Mouse (Mus musculus): Measurements from ENCODE around the gene Amer3. TPM values are rescaled to one million over a fixed set of nuclear protein-coding genes. Genes with fewer than 3 reads are reported as not detected.

Gene Amer3
- polyA plus RNA-seq, 1 experiment from 2014 or later: 0.07 TPM

GRCm38 (mm10) chr1:34564383-34565045 lies 14.9 kb upstream of the Amer3 start:
- Histone ChIP-seq H3K27ac (ENCODE audit: low read length) (no peak overlapping the region), H3K36me3 (ENCODE audit: insufficient read depth, low read length) (no peaks in the 10 kb centered on the region), H3K4me3 (ENCODE audit: low read length) (no peak overlapping the region), H3K27me3 (ENCODE audit: insufficient read depth, low read length) (no peaks in the 10 kb centered on the region), H3K4me2 (replicated peaks; ENCODE audit: low read depth, low read length) (no peak overlapping the region), H3K9ac (replicated peaks; ENCODE audit: low read length) (no peak overlapping the region), H3K9me3 (ENCODE audit: low read length) (0 out of 2 replicates have a peak, but pooled peaks cover 3% of the 10 kb centered on the region), H3K4me1 (ENCODE audit: insufficient read depth, low read length) (no peaks in the 10 kb centered on the region)
- no peak for ATAC-seq (ENCODE audit: low FRiP score, low TSS enrichment)
- WGBS: 72% methylated on average over 8 of the region's 8 CpGs

- no peaks in the 10 kb centered on the region for H3K36me3 ChIP-seq (ENCODE audit: insufficient read depth, low read length)
- WGBS: 92% methylated on average over 2 of the region's 2 CpGs
- H3K27me3 ChIP-seq (ENCODE audit: insufficient read depth, low read length): no peaks in the 10 kb centered on the region
- no peak overlapping the region for H3K27ac ChIP-seq (ENCODE audit: low read length)
- no peaks in the 10 kb centered on the region for H3K4me1 ChIP-seq (ENCODE audit: insufficient read depth, low read length)
- 0 out of 2 replicates have a peak, but pooled peaks cover 3% of the 10 kb centered on the region for H3K9me3 ChIP-seq (ENCODE audit: low read length)
- no peak overlapping the region for H3K9ac ChIP-seq (replicated peaks; ENCODE audit: low read length)
- H3K4me2 ChIP-seq (replicated peaks; ENCODE audit: low read depth, low read length): no peak overlapping the region
- no peak overlapping the region for H3K4me3 ChIP-seq (ENCODE audit: low read length)
- no peak for ATAC-seq (ENCODE audit: low FRiP score, low TSS enrichment)
These were observed 11.3 kb upstream of the Amer3 start for GRCm38 (mm10) chr1:34568120-34568519.

- no peak overlapping the region for H3K4me3 ChIP-seq (ENCODE audit: low read length)
- H3K4me2 ChIP-seq (replicated peaks; ENCODE audit: low read depth, low read length): no peak overlapping the region
- no peak overlapping the region for H3K27ac ChIP-seq (ENCODE audit: low read length)
- no peak for ATAC-seq (ENCODE audit: low FRiP score, low TSS enrichment)
- no peaks in the 10 kb centered on the region for H3K4me1 ChIP-seq (ENCODE audit: insufficient read depth, low read length)
- no peak overlapping the region for H3K9ac ChIP-seq (replicated peaks; ENCODE audit: low read length)
- no peaks in the 10 kb centered on the region for H3K36me3 ChIP-seq (ENCODE audit: insufficient read depth, low read length)
- H3K27me3 ChIP-seq (ENCODE audit: insufficient read depth, low read length): no peaks in the 10 kb centered on the region
- H3K9me3 ChIP-seq (ENCODE audit: low read length): no peaks in the 10 kb centered on the region
- WGBS: 93% methylated on average over 2 of the region's 2 CpGs
These were observed 9.6 kb upstream of the Amer3 start for GRCm38 (mm10) chr1:34569876-34570275.

- Histone ChIP-seq H3K27me3 (ENCODE audit: insufficient read depth, low read length) (no peaks in the 10 kb centered on the region), H3K4me2 (replicated peaks; ENCODE audit: low read depth, low read length) (no peak overlapping the region), H3K9ac (replicated peaks; ENCODE audit: low read length) (no peak overlapping the region), H3K4me1 (ENCODE audit: insufficient read depth, low read length) (no peaks in the 10 kb centered on the region), H3K9me3 (ENCODE audit: low read length) (no peaks in the 10 kb centered on the region), H3K36me3 (ENCODE audit: insufficient read depth, low read length) (no peaks in the 10 kb centered on the region), H3K4me3 (ENCODE audit: low read length) (no peak overlapping the region), H3K27ac (ENCODE audit: low read length) (no peak overlapping the region)
- 50% methylated on average over 6 of the region's 6 CpGs for WGBS
- ATAC-seq (ENCODE audit: low FRiP score, low TSS enrichment): no peak
These were observed 8.0 kb upstream of the Amer3 start for GRCm38 (mm10) chr1:34571431-34571830.

- Histone ChIP-seq H3K36me3 (ENCODE audit: insufficient read depth, low read length) (no peaks in the 10 kb centered on the region), H3K27ac (ENCODE audit: low read length) (no peak overlapping the region), H3K4me3 (ENCODE audit: low read length) (no peak overlapping the region), H3K4me1 (ENCODE audit: insufficient read depth, low read length) (no peaks in the 10 kb centered on the region), H3K9me3 (ENCODE audit: low read length) (no peaks in the 10 kb centered on the region), H3K27me3 (ENCODE audit: insufficient read depth, low read length) (peaks cover 8% of the 10 kb centered on the region), H3K4me2 (replicated peaks; ENCODE audit: low read depth, low read length) (no peak overlapping the region), H3K9ac (replicated peaks; ENCODE audit: low read length) (no peak overlapping the region)
- WGBS: 85% methylated on average over 6 of the region's 6 CpGs
- no peak for ATAC-seq (ENCODE audit: low FRiP score, low TSS enrichment)
These were observed 6.2 kb upstream of the Amer3 start for GRCm38 (mm10) chr1:34573221-34573620.

- Histone ChIP-seq H3K9me3 (ENCODE audit: low read length) (no peaks in the 10 kb centered on the region), H3K27ac (ENCODE audit: low read length) (no peak overlapping the region), H3K36me3 (ENCODE audit: insufficient read depth, low read length) (no peaks in the 10 kb centered on the region), H3K4me3 (ENCODE audit: low read length) (peak overlapping the region; percentile 46), H3K9ac (replicated peaks; ENCODE audit: low read length) (no peak overlapping the region), H3K4me1 (ENCODE audit: insufficient read depth, low read length) (peaks cover 6% of the 10 kb centered on the region; the same call in 1 of the 2 replicates), H3K4me2 (replicated peaks; ENCODE audit: low read depth, low read length) (peak overlapping the region; percentile 78), H3K27me3 (ENCODE audit: insufficient read depth, low read length) (peaks cover 30% of the 10 kb centered on the region)
- ATAC-seq (ENCODE audit: low FRiP score, low TSS enrichment): peak; percentile 64
- WGBS: 0% methylated on average over 18 of the region's 18 CpGs
These were observed 412 bp downstream of the Amer3 start for GRCm38 (mm10) chr1:34579782-34580356.

GRCm38 (mm10) chr1:34582218-34582617 lies 2.8 kb downstream of the Amer3 start:
- Histone ChIP-seq H3K9me3 (ENCODE audit: low read length) (no peaks in the 10 kb centered on the region), H3K4me3 (ENCODE audit: low read length) (no peak overlapping the region), H3K4me2 (replicated peaks; ENCODE audit: low read depth, low read length) (no peak overlapping the region), H3K27me3 (ENCODE audit: insufficient read depth, low read length) (peaks cover 27% of the 10 kb centered on the region), H3K9ac (replicated peaks; ENCODE audit: low read length) (no peak overlapping the region), H3K36me3 (ENCODE audit: insufficient read depth, low read length) (no peaks in the 10 kb centered on the region), H3K4me1 (ENCODE audit: insufficient read depth, low read length) (peaks cover 6% of the 10 kb centered on the region; the same call in 1 of the 2 replicates), H3K27ac (ENCODE audit: low read length) (no peak overlapping the region)
- WGBS: 32% methylated on average over 6 of the region's 6 CpGs
- no peak for ATAC-seq (ENCODE audit: low FRiP score, low TSS enrichment)

- WGBS: 40% methylated on average over 4 of the region's 4 CpGs
- H3K27me3 ChIP-seq (ENCODE audit: insufficient read depth, low read length): peaks cover 16% of the 10 kb centered on the region
- no peak overlapping the region for H3K9ac ChIP-seq (replicated peaks; ENCODE audit: low read length)
These were observed 4.4 kb downstream of the Amer3 start for GRCm38 (mm10) chr1:34583821-34584263.

GRCm38 (mm10) chr1:34584736-34585135 lies 5.3 kb downstream of the Amer3 start:
- WGBS: 80% methylated on average over 4 of the region's 4 CpGs
- Histone ChIP-seq H3K9me3 (ENCODE audit: low read length) (no peaks in the 10 kb centered on the region), H3K27me3 (ENCODE audit: insufficient read depth, low read length) (peaks cover 8% of the 10 kb centered on the region), H3K4me3 (ENCODE audit: low read length) (no peak overlapping the region), H3K36me3 (ENCODE audit: insufficient read depth, low read length) (no peaks in the 10 kb centered on the region), H3K9ac (replicated peaks; ENCODE audit: low read length) (no peak overlapping the region), H3K4me1 (ENCODE audit: insufficient read depth, low read length) (no peaks in the 10 kb centered on the region), H3K4me2 (replicated peaks; ENCODE audit: low read depth, low read length) (no peak overlapping the region), H3K27ac (ENCODE audit: low read length) (no peak overlapping the region)
- ATAC-seq (ENCODE audit: low FRiP score, low TSS enrichment): no peak

More at GRCm38 (mm10) chr1:34583821-34584263, 4.4 kb downstream of the Amer3 start:
- H3K36me3 ChIP-seq (ENCODE audit: insufficient read depth, low read length): no peaks in the 10 kb centered on the region
- H3K27ac ChIP-seq (ENCODE audit: low read length): no peak overlapping the region
- ATAC-seq (ENCODE audit: low FRiP score, low TSS enrichment): no peak
- H3K4me3 ChIP-seq (ENCODE audit: low read length): no peak overlapping the region
- H3K9me3 ChIP-seq (ENCODE audit: low read length): no peaks in the 10 kb centered on the region
- no peak overlapping the region for H3K4me2 ChIP-seq (replicated peaks; ENCODE audit: low read depth, low read length)
- peaks cover 5% of the 10 kb centered on the region; the same call in 1 of the 2 replicates for H3K4me1 ChIP-seq (ENCODE audit: insufficient read depth, low read length)
